In genomic region chr11:4267202-4267578, GRCm38 (mm10) we compare ENCODE assay signal across 9 mouse cellular contexts. TPM values are rescaled to one million over a fixed set of nuclear protein-coding genes. Genes with fewer than 3 reads are reported as not detected.
A peak's percentile ranks its signal among the peaks of the same experiment; 100 is the strongest.
DNase-seq lines count a peak whose midpoint lies in the region; ATAC-seq and TF ChIP-seq lines count a peak whose summit lies in the region.
"Had no signal": no experiment of that assay in that cellular context is flagged by ENCODE, and none has a peak within 500 bp of the region (broad histone marks: within the 10 kb centered on the region; RNA-seq: fewer than 3 reads in every experiment).

No protein-coding gene starts in this region.

- TF ChIP-seq CTCF in lung, postnatal 0 days (IDR thresholded peaks at IDR 0.05) = no peak

- peaks cover 21% of the 10 kb centered on the region for H3K27me3 ChIP-seq in lung, postnatal 0 days (replicated peaks; ENCODE audit: insufficient read depth, low read length)
- peaks cover 51% of the 10 kb centered on the region for H3K27me3 ChIP-seq in embryonic facial prominence, embryonic 14.5 days (replicated peaks; ENCODE audit: control insufficient read depth, insufficient read depth, low read length)
- peaks cover 45% of the 10 kb centered on the region for H3K27me3 ChIP-seq in intestine, embryonic 14.5 days (replicated peaks; ENCODE audit: control insufficient read depth, insufficient read depth, low read length)
- H3K27me3 ChIP-seq in neural tube, embryonic 12.5 days (replicated peaks) = peaks cover 47% of the 10 kb centered on the region

- no peaks in the 10 kb centered on the region for H3K9me3 ChIP-seq in lung, postnatal 0 days (ENCODE audit: low read length)
- H3K9me3 ChIP-seq in embryonic facial prominence, embryonic 14.5 days (ENCODE audit: control insufficient read depth, low read length) = no peaks in the 10 kb centered on the region
- H3K9me3 ChIP-seq in intestine, embryonic 14.5 days (ENCODE audit: control insufficient read depth, low read length) = no peaks in the 10 kb centered on the region
- H3K9me3 ChIP-seq in neural tube, embryonic 12.5 days = no peaks in the 10 kb centered on the region

- no peak for TF ChIP-seq EP300 in lung, postnatal 0 days (IDR thresholded peaks at IDR 0.05)

- H3K36me3 ChIP-seq in lung, postnatal 0 days (ENCODE audit: insufficient read depth, low read length) = no peaks in the 10 kb centered on the region
- no peaks in the 10 kb centered on the region for H3K36me3 ChIP-seq in embryonic facial prominence, embryonic 14.5 days (ENCODE audit: control insufficient read depth, insufficient read depth, low read length)
- no peaks in the 10 kb centered on the region for H3K36me3 ChIP-seq in intestine, embryonic 14.5 days (ENCODE audit: control insufficient read depth, insufficient read depth, low read length)
- H3K36me3 ChIP-seq in neural tube, embryonic 12.5 days = no peaks in the 10 kb centered on the region

- peak overlapping the region; percentile 72 for H3K4me2 ChIP-seq in lung, postnatal 0 days (replicated peaks; ENCODE audit: low read depth, low read length)
- peak overlapping the region; percentile 98 for H3K4me2 ChIP-seq in embryonic facial prominence, embryonic 14.5 days (ENCODE audit: low read depth, low read length)
- peak overlapping the region; percentile 88 for H3K4me2 ChIP-seq in intestine, embryonic 14.5 days (ENCODE audit: low read length)
- peak overlapping the region; percentile 85 for H3K4me2 ChIP-seq in neural tube, embryonic 12.5 days (replicated peaks)

- H3K4me3 ChIP-seq in lung, postnatal 0 days (ENCODE audit: low read depth, low read length) = peak overlapping the region; percentile 57
- H3K4me3 ChIP-seq in embryonic facial prominence, embryonic 14.5 days (ENCODE audit: low read depth, low read length) = peak overlapping the region; percentile 60
- H3K4me3 ChIP-seq in intestine, embryonic 14.5 days (ENCODE audit: low read depth, low read length) = peak overlapping the region; percentile 54
- H3K4me3 ChIP-seq in neural tube, embryonic 12.5 days = peak overlapping the region; percentile 47

- no peak overlapping the region for H3K27ac ChIP-seq in lung, postnatal 0 days (ENCODE audit: low read length)
- H3K27ac ChIP-seq in embryonic facial prominence, embryonic 14.5 days (replicated peaks; ENCODE audit: low read depth, low read length) = no peak overlapping the region
- H3K27ac ChIP-seq in intestine, embryonic 14.5 days (ENCODE audit: low read depth) = no peak overlapping the region
- H3K27ac ChIP-seq in neural tube, embryonic 12.5 days = no peak overlapping the region

- DNase-seq in lung, postnatal 0 days (ENCODE audit: low spot score) = peak; percentile 48
- DNase-seq in lung, postnatal 14 days = no peak
- no peak for DNase-seq in embryonic facial prominence, embryonic 14.5 days (ENCODE audit: low spot score)
- DNase-seq in intestine, embryonic 14.5 days (ENCODE audit: low spot score) = no peak
- DNase-seq in adrenal gland, postnatal 25 days = no peak
- DNase-seq: thymus, postnatal 36 days had no signal

- WGBS in lung, postnatal 0 days = 4% methylated on average over 13 of the region's 13 CpGs
- WGBS in embryonic facial prominence, embryonic 14.5 days = 5% methylated on average over 13 of the region's 13 CpGs
- 7% methylated on average over 12 of the region's 13 CpGs for WGBS in intestine, embryonic 14.5 days
- 6% methylated on average over 13 of the region's 13 CpGs for WGBS in neural tube, embryonic 12.5 days

- no peak for ATAC-seq in lung, postnatal 0 days
- ATAC-seq in embryonic facial prominence, embryonic 14.5 days (ENCODE audit: low read depth) = no peak
- ATAC-seq in intestine, embryonic 14.5 days (replicated peaks; ENCODE audit: low FRiP score, low TSS enrichment, low read depth) = no peak
- no peak for ATAC-seq in neural tube, embryonic 12.5 days (ENCODE audit: low FRiP score, low read depth)
- no peak for ATAC-seq in granulocyte monocyte progenitor cell, adult 5-6 weeks (replicated peaks; ENCODE audit: poor library complexity, severe bottlenecking)
- ATAC-seq in monocyte, adult 5-6 weeks (replicated peaks; ENCODE audit: insufficient number of reproducible peaks, low FRiP score, low TSS enrichment, poor library complexity, severe bottlenecking) = no peak

- H3K9ac ChIP-seq in lung, postnatal 0 days (replicated peaks; ENCODE audit: low read depth) = no peak overlapping the region; the same call in 1 of the 2 replicates
- H3K9ac ChIP-seq in embryonic facial prominence, embryonic 14.5 days (ENCODE audit: low read depth, low read length) = peak overlapping the region; percentile 70
- no peak overlapping the region; the same call in 1 of the 2 replicates for H3K9ac ChIP-seq in intestine, embryonic 14.5 days (ENCODE audit: low read length)
- H3K9ac ChIP-seq in neural tube, embryonic 12.5 days = no peak overlapping the region

- H3K4me1 ChIP-seq in lung, postnatal 0 days (ENCODE audit: insufficient read depth, low read depth, low read length) = peaks cover 10% of the 10 kb centered on the region
- H3K4me1 ChIP-seq in embryonic facial prominence, embryonic 14.5 days (ENCODE audit: control insufficient read depth, insufficient read depth, low read length) = peaks cover 10% of the 10 kb centered on the region
- peaks cover 23% of the 10 kb centered on the region for H3K4me1 ChIP-seq in intestine, embryonic 14.5 days (replicated peaks; ENCODE audit: control insufficient read depth, insufficient read depth, low read length)
- peaks cover 13% of the 10 kb centered on the region for H3K4me1 ChIP-seq in neural tube, embryonic 12.5 days

RNA-seq across cellular contexts. Expression of gene Lif, which starts 9.8 kb away (rescaled TPM):
- 0.57 and 0.94 TPM in 2 replicates for polyA plus RNA-seq in lung, postnatal 0 days (2015; fragmentation: Nextera tagmentation; extraction: Ambion mirVana)
- 0.57 and 0.67 TPM in 2 replicates for polyA plus RNA-seq in embryonic facial prominence, embryonic 14.5 days (2014; fragmentation: Nextera tagmentation; extraction: Ambion mirVana)
- polyA plus RNA-seq in intestine, embryonic 14.5 days (2014; fragmentation: Nextera tagmentation; extraction: Ambion mirVana) = 0.05 and 0.11 TPM in 2 replicates
- polyA plus RNA-seq in neural tube, embryonic 12.5 days (2016; fragmentation: Nextera tagmentation; extraction: Ambion mirVana) = not detected in 2 replicates
- total RNA-seq in granulocyte monocyte progenitor cell, adult 5-6 weeks (2014; fragmentation: Nextera tagmentation) = 0.38 and 0.56 TPM in 2 replicates
- 0.86 and 1.2 TPM in 2 replicates for total RNA-seq in granulocyte monocyte progenitor cell, adult 5-6 weeks (2017)
- 0.09 TPM in 1 of 2 replicates, not detected in the other for total RNA-seq in adrenal gland, postnatal 25 days (2021)
- total RNA-seq in monocyte, adult 5-6 weeks (2017) = 0.29 to 1.1 TPM (median 0.32 TPM) in 3 replicates

RNA-seq across cellular contexts. Expression of gene Osm, which starts 31.0 kb away (rescaled TPM):
- polyA plus RNA-seq in lung, postnatal 0 days (2015; fragmentation: Nextera tagmentation; extraction: Ambion mirVana) = 0.69 and 1.3 TPM in 2 replicates
- polyA plus RNA-seq in embryonic facial prominence, embryonic 14.5 days (2014; fragmentation: Nextera tagmentation; extraction: Ambion mirVana) = 0.12 and 0.17 TPM in 2 replicates
- not detected in 2 replicates for polyA plus RNA-seq in intestine, embryonic 14.5 days (2014; fragmentation: Nextera tagmentation; extraction: Ambion mirVana)
- polyA plus RNA-seq in neural tube, embryonic 12.5 days (2016; fragmentation: Nextera tagmentation; extraction: Ambion mirVana) = not detected in 2 replicates
- total RNA-seq in granulocyte monocyte progenitor cell, adult 5-6 weeks (2014; fragmentation: Nextera tagmentation) = 6.4 and 10.8 TPM in 2 replicates
- total RNA-seq in granulocyte monocyte progenitor cell, adult 5-6 weeks (2017) = 16.6 and 18.9 TPM in 2 replicates
- total RNA-seq in adrenal gland, postnatal 25 days (2021) = not detected in 2 replicates
- total RNA-seq in monocyte, adult 5-6 weeks (2017) = 75.5 to 155 TPM (median 106 TPM) in 3 replicates

RNA-seq across cellular contexts. Expression of gene Castor1, which starts 49.2 kb away (rescaled TPM):
- 16.5 and 17.8 TPM in 2 replicates for polyA plus RNA-seq in lung, postnatal 0 days (2015; fragmentation: Nextera tagmentation; extraction: Ambion mirVana)
- 11.5 and 12.7 TPM in 2 replicates for polyA plus RNA-seq in embryonic facial prominence, embryonic 14.5 days (2014; fragmentation: Nextera tagmentation; extraction: Ambion mirVana)
- 1.3 and 2.0 TPM in 2 replicates for polyA plus RNA-seq in intestine, embryonic 14.5 days (2014; fragmentation: Nextera tagmentation; extraction: Ambion mirVana)
- polyA plus RNA-seq in neural tube, embryonic 12.5 days (2016; fragmentation: Nextera tagmentation; extraction: Ambion mirVana) = 1.6 and 2.3 TPM in 2 replicates
- not detected in 2 replicates for total RNA-seq in granulocyte monocyte progenitor cell, adult 5-6 weeks (2014; fragmentation: Nextera tagmentation)
- 0.10 TPM in 1 of 2 replicates, not detected in the other for total RNA-seq in granulocyte monocyte progenitor cell, adult 5-6 weeks (2017)
- total RNA-seq in adrenal gland, postnatal 25 days (2021) = 3.0 and 4.1 TPM in 2 replicates
- 0.64 to 8.6 TPM (median 2.4 TPM) in 3 replicates for total RNA-seq in monocyte, adult 5-6 weeks (2017)
